Mouse (Mus musculus): ENCODE results near the gene Aak1. TPM values are rescaled to one million over a fixed set of nuclear protein-coding genes. Genes with fewer than 3 reads are reported as not detected.
A peak's percentile ranks its signal among the peaks of the same experiment; 100 is the strongest.

Aak1 gene
- polyA plus RNA-seq, 1 experiment from 2014 or later, result 13.8 TPM

- Histone ChIP-seq H3K4me1 (no peaks in the 10 kb centered on the region), H3K9me3 (no peaks in the 10 kb centered on the region), H3K4me3 (replicated peaks) (no peak overlapping the region), H3K27me3 (replicated peaks) (no peaks in the 10 kb centered on the region), H3K27ac (no peak overlapping the region), H3K36me3 (peaks cover 14% of the 10 kb centered on the region), H3K9ac (no peak overlapping the region), H3K4me2 (no peak overlapping the region)
- ATAC-seq (ENCODE audit: insufficient read depth, low FRiP score, low read depth), result no peak
- 64% methylated on average over 8 of the region's 8 CpGs for WGBS
These were observed 129.0 kb downstream of the Aak1 start for GRCm38 (mm10) chr6:86978156-86978908.

GRCm38 (mm10) chr6:86978909-86979265, 129.6 kb downstream of the Aak1 start:
- no peaks in the 10 kb centered on the region for H3K9me3 ChIP-seq
- H3K36me3 ChIP-seq, result peaks cover 10% of the 10 kb centered on the region
- H3K4me1 ChIP-seq, result no peaks in the 10 kb centered on the region
- no peak overlapping the region for H3K4me3 ChIP-seq (replicated peaks)
- H3K27me3 ChIP-seq (replicated peaks), result no peaks in the 10 kb centered on the region
- H3K9ac ChIP-seq, result no peak overlapping the region
- H3K27ac ChIP-seq, result no peak overlapping the region
- ATAC-seq (ENCODE audit: insufficient read depth, low FRiP score, low read depth), result no peak; the same call in 1 of the 2 replicates
- 47% methylated on average over 6 of the region's 6 CpGs for WGBS
- no peak overlapping the region for H3K4me2 ChIP-seq

- H3K36me3 ChIP-seq, result peaks cover 6% of the 10 kb centered on the region
- ATAC-seq (ENCODE audit: insufficient read depth, low FRiP score, low read depth), result no peak
- no peak overlapping the region for H3K27ac ChIP-seq
- no peak overlapping the region for H3K4me3 ChIP-seq (replicated peaks)
- no peaks in the 10 kb centered on the region for H3K9me3 ChIP-seq
- WGBS, result 84% methylated on average over 2 of the region's 2 CpGs
- no peaks in the 10 kb centered on the region for H3K27me3 ChIP-seq (replicated peaks)
- H3K4me1 ChIP-seq, result no peaks in the 10 kb centered on the region
- H3K4me2 ChIP-seq, result no peak overlapping the region
- H3K9ac ChIP-seq, result no peak overlapping the region
These were observed 131.9 kb downstream of the Aak1 start for GRCm38 (mm10) chr6:86981206-86981605.

- ATAC-seq (ENCODE audit: insufficient read depth, low FRiP score, low read depth), result no peak
These were observed 136.2 kb downstream of the Aak1 start for GRCm38 (mm10) chr6:86985314-86986106.

GRCm38 (mm10) chr6:86989576-86989975, 140.3 kb downstream of the Aak1 start:
- H3K36me3 ChIP-seq, result no peaks in the 10 kb centered on the region
- ATAC-seq (ENCODE audit: insufficient read depth, low FRiP score, low read depth), result no peak
- WGBS, result 80% methylated on average over 6 of the region's 6 CpGs
- H3K4me1 ChIP-seq, result no peaks in the 10 kb centered on the region
- H3K9me3 ChIP-seq, result no peaks in the 10 kb centered on the region
- H3K4me3 ChIP-seq (replicated peaks), result no peak overlapping the region
- H3K27me3 ChIP-seq (replicated peaks), result no peaks in the 10 kb centered on the region
- no peak overlapping the region for H3K9ac ChIP-seq
- H3K27ac ChIP-seq, result no peak overlapping the region
- no peak overlapping the region for H3K4me2 ChIP-seq

More at GRCm38 (mm10) chr6:86985314-86986106, 136.2 kb downstream of the Aak1 start:
- H3K4me3 ChIP-seq (replicated peaks), result no peak overlapping the region
- no peak overlapping the region for H3K4me2 ChIP-seq
- no peak overlapping the region for H3K27ac ChIP-seq
- 82% methylated on average over 8 of the region's 8 CpGs for WGBS
- no peaks in the 10 kb centered on the region for H3K36me3 ChIP-seq
- H3K9me3 ChIP-seq, result no peaks in the 10 kb centered on the region
- no peaks in the 10 kb centered on the region for H3K27me3 ChIP-seq (replicated peaks)
- H3K9ac ChIP-seq, result no peak overlapping the region
- H3K4me1 ChIP-seq, result no peaks in the 10 kb centered on the region

- WGBS, result 92% methylated on average over 3 of the region's 3 CpGs
- H3K36me3 ChIP-seq, result peaks cover 2% of the 10 kb centered on the region; the same call in 1 of the 2 replicates
- no peak overlapping the region for H3K4me3 ChIP-seq (replicated peaks)
- no peak overlapping the region for H3K27ac ChIP-seq
- no peaks in the 10 kb centered on the region for H3K9me3 ChIP-seq
- no peaks in the 10 kb centered on the region for H3K4me1 ChIP-seq
- no peaks in the 10 kb centered on the region for H3K27me3 ChIP-seq (replicated peaks)
- no peak overlapping the region for H3K4me2 ChIP-seq
- H3K9ac ChIP-seq, result no peak overlapping the region
- ATAC-seq (ENCODE audit: insufficient read depth, low FRiP score, low read depth), result no peak
These were observed 141.7 kb downstream of the Aak1 start for GRCm38 (mm10) chr6:86991041-86991440.

- Histone ChIP-seq H3K9me3 (no peaks in the 10 kb centered on the region), H3K27ac (no peak overlapping the region), H3K4me3 (replicated peaks) (no peak overlapping the region), H3K4me1 (no peaks in the 10 kb centered on the region), H3K27me3 (replicated peaks) (no peaks in the 10 kb centered on the region), H3K36me3 (peaks cover 10% of the 10 kb centered on the region), H3K9ac (no peak overlapping the region), H3K4me2 (no peak overlapping the region)
- WGBS, result 93% methylated on average over 8 of the region's 8 CpGs
- ATAC-seq (ENCODE audit: insufficient read depth, low FRiP score, low read depth), result no peak
These were observed 143.0 kb downstream of the Aak1 start for GRCm38 (mm10) chr6:86992349-86992748.

GRCm38 (mm10) chr6:86994254-86994653, 144.9 kb downstream of the Aak1 start:
- ATAC-seq (ENCODE audit: insufficient read depth, low FRiP score, low read depth), result no peak
- Histone ChIP-seq H3K9ac (no peak overlapping the region), H3K4me2 (no peak overlapping the region), H3K4me3 (replicated peaks) (no peak overlapping the region), H3K27me3 (replicated peaks) (no peaks in the 10 kb centered on the region), H3K36me3 (peaks cover 17% of the 10 kb centered on the region), H3K4me1 (no peaks in the 10 kb centered on the region), H3K9me3 (no peaks in the 10 kb centered on the region), H3K27ac (no peak overlapping the region)
- 76% methylated on average over 4 of the region's 4 CpGs for WGBS

GRCm38 (mm10) chr6:86996629-86997307, 147.5 kb downstream of the Aak1 start:
- Histone ChIP-seq H3K4me1 (no peaks in the 10 kb centered on the region), H3K27ac (no peak overlapping the region), H3K4me3 (replicated peaks) (no peak overlapping the region), H3K9me3 (no peaks in the 10 kb centered on the region), H3K4me2 (no peak overlapping the region), H3K27me3 (replicated peaks) (no peaks in the 10 kb centered on the region), H3K36me3 (peaks cover 17% of the 10 kb centered on the region), H3K9ac (no peak overlapping the region)
- no peak for ATAC-seq (ENCODE audit: insufficient read depth, low FRiP score, low read depth)
- 85% methylated on average over 5 of the region's 5 CpGs for WGBS

- Histone ChIP-seq H3K27ac (no peak overlapping the region), H3K9me3 (no peaks in the 10 kb centered on the region), H3K4me1 (no peaks in the 10 kb centered on the region), H3K4me2 (no peak overlapping the region), H3K27me3 (replicated peaks) (no peaks in the 10 kb centered on the region), H3K36me3 (peaks cover 17% of the 10 kb centered on the region), H3K9ac (no peak overlapping the region), H3K4me3 (replicated peaks) (no peak overlapping the region)
- no peak for ATAC-seq (ENCODE audit: insufficient read depth, low FRiP score, low read depth)
- WGBS, result 88% methylated on average over 6 of the region's 6 CpGs
These were observed 148.0 kb downstream of the Aak1 start for GRCm38 (mm10) chr6:86997360-86997759.

GRCm38 (mm10) chr6:87001995-87002394, 152.7 kb downstream of the Aak1 start:
- Histone ChIP-seq H3K4me1 (0 out of 2 replicates have a peak, but pooled peaks cover 4% of the 10 kb centered on the region), H3K27ac (no peak overlapping the region), H3K36me3 (peaks cover 11% of the 10 kb centered on the region), H3K9me3 (no peaks in the 10 kb centered on the region), H3K9ac (no peak overlapping the region), H3K27me3 (replicated peaks) (no peaks in the 10 kb centered on the region), H3K4me2 (no peak overlapping the region), H3K4me3 (replicated peaks) (no peak overlapping the region)
- 82% methylated on average over 6 of the region's 6 CpGs for WGBS
- ATAC-seq (ENCODE audit: insufficient read depth, low FRiP score, low read depth), result peak; percentile 35; the same call in 1 of the 2 replicates
